Mouse (Mus musculus): ENCODE results near the gene Ccl24.

Gene Ccl24

DNA sequence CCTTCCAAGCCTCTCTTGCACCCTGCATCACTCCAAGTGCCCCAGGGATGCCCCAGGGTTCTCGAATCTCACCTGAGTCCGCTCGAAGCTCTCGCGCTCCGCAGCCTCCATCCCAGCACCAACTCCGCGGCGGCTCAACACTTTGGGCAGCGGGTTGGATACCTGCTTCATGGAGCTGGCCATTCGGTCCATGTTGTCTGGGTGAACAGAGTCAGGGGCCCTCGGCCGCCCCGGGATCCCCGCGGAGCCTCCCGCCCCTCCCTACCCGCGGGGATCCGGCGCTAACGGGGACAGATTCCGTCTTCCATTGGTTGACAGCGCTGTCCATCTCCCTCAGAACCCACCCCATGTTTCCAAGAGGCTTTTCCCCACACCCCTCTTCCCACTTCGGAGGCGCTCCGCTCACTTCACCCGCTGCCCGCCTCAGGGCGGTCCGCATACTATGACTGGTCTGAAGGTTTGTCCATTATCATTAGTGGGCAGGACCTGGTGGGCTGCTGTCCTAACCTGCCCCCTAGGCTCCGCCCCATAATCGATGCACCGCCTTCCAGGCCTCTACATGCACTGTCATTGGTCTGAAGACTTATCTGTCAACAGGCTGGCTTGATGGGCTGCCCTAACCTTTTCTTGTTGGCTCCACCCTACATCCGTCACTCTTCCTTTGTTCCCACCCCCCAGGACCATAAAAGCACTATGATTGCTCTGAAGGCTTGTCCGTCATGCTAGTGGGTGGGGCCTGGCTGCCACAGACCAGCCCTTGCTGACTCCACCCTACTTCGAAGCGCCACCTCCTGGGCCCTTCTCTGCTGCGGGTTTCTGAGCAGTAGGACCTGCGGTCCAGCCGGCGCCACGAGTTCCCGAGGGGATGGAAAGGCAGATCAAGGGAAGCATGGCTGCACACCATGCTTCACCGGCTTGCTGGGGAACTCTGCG is 27.7 kb downstream of the Ccl24 start, which contains the start of gene Hip1:
Gene Hip1, minus strand, starts transcription at position 256 of the 933 bp plus-strand sequence.
- peak; percentile 96 to 99 for DNase-seq

GRCm38 (mm10) chr5:135544032-135544558 is 28.8 kb downstream of the Ccl24 start:
- DNase-seq: peak in 1 of 2 experiments; percentile 48

DNA sequence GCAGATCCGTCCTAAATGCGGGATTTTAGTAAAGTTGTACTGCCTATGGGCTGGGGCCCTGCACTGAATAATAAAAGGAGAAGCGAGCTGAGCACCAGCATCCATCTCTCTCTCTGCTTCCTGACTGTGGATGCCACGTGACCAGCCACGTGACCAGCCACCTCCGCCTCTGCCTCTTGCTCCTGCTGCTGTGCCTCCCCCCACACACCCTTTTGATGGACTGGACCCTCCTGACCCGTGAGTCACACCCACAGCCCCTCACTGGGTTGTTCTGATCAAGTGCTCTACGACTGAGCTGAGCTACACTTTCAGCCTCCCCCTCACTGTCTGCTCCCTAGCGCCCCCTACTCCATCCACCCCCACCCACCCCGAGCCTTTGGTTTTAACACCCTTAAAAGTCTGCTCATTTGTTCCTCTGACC is 35.0 kb downstream of the Ccl24 start:
- no peak for DNase-seq

GRCm38 (mm10) chr5:135537326-135537725 is 35.5 kb downstream of the Ccl24 start:
- peak; percentile 35 to 60 for DNase-seq

DNA sequence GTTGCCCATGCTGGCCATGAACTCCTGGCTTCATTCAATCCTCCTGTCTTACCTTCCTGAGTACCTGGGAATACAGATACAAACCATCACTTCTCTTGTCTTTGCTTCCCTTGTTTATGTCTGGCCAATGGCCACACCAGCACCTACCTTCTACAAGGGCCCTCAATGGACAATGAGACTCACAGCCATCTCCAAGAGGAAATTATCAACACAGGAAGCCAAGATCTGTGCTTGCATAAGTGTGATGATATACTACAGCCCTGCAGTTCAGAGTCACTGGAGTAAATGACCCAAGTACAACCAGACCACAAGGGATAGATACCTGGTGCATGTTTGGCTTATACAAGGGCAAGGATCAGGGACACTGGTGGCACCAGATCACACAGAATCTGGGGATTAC is 37.0 kb downstream of the Ccl24 start:
- DNase-seq: no peak

DNA sequence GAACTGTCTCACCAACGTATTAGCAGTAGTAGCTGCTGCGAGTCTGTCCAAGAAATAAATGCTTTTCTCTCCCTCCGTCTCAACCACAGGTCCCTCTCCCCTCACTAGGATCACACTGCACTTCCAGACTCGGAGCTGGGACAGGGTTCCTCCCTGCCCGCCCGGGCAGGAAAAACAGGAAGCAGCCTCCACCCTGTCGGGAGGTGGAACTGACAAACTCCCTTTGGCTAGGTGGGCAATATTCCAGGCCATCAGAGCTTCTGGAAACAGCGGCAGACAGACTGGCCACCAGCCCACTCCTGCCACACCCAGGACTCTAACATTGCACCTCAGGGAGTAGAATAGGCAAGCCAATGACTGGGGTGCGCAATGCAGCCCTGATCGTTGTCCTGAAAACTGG is 39.4 kb downstream of the Ccl24 start:
- peak; percentile 78 to 87 for DNase-seq

DNA sequence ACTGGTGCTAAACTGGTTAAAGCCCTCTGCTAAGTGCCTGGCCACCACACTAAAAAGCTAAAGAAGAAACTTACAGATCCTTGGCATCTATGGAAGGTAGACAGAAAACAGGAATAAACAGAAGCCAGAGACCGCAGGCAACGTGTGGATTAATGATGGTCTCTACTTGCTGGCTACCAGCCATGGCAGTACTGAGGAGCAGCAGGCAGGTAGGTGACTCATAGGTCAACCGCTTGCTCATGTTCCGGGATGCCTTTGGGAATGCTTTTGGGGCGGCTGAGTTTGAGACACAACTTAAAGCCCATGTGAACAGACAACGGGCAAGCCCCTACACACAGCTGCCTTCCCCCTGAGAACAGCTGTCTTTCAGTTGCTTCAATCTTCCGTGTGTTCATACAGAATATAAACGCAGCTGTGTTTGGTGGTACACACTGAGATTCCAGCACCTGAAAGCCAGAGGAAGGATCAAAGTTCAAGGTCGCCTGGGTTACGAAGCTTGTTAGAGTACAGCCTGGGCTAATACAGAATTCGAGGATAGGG is 41.5 kb downstream of the Ccl24 start:
- DNase-seq: no peak

- DNase-seq: no peak
These were observed 42.9 kb downstream of the Ccl24 start for GRCm38 (mm10) chr5:135529964-135530363.

GRCm38 (mm10) chr5:135529310-135529709 is 43.5 kb downstream of the Ccl24 start:
- no peak for DNase-seq

DNA sequence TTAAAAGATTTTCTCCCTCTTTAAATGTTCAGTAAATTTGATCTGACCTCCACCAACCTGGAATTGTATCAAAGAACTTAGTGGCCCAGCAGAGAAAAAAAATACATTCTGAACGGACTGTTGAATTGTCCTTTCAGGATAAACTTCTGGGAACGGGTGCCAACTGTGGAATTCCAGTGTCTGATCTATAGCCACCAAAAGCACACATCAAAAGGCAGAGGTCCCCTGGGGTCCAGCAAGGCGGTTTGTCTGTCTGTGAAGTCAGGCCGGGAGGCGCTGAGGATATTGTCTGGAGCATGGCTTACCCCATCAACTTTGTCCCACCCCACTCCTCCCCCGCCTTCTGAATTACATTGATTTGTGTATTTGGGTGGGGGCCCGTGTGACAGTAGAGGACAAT is 44.9 kb downstream of the Ccl24 start:
- no peak for DNase-seq

DNA sequence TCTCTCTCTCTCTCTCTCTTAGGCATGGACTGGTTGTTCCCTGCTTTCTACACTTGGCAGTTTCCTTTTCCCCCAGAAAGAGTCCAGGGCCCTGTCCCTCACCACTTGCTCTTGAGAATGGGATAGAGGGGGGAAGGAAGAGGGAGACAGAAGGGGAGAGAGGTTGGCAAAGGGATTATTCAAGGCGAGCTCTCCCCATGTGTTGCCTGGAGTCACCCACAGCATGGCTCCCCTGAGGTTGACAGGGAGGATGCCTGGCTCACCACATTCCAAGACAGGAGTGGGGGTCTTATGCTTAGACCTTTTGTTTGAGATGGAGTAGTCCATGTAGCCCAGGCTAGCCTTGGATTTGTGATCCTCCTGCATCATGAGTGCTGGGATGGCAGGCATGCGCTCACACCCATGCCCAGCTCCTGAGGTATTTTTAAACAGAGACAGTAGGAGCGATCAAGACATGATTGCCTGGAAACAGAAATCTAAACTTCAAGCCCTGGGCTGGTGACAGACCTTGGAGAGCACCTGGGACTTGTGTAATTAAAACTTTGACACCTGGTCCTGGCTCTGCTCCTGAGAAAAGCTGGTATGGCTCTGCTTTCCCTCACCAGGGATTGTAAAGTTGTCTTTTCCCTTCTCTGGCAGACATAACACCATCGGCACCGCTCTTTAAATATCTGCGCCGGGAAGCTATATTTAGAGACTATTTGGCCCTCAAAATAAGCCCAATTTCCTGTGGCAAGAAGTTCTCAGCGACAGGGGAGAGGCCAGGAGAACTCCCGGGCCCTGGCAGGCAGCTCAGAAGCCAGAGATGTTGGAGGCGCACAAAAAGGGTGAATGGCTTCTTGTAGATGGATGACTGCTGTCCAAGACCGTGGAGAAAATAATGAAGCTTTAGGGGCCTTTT is 47.9 kb downstream of the Ccl24 start:
- peak in 1 of 2 experiments; percentile 34 for DNase-seq

GRCm38 (mm10) chr5:135524087-135524486 is 48.8 kb downstream of the Ccl24 start:
- no peak for DNase-seq

DNA sequence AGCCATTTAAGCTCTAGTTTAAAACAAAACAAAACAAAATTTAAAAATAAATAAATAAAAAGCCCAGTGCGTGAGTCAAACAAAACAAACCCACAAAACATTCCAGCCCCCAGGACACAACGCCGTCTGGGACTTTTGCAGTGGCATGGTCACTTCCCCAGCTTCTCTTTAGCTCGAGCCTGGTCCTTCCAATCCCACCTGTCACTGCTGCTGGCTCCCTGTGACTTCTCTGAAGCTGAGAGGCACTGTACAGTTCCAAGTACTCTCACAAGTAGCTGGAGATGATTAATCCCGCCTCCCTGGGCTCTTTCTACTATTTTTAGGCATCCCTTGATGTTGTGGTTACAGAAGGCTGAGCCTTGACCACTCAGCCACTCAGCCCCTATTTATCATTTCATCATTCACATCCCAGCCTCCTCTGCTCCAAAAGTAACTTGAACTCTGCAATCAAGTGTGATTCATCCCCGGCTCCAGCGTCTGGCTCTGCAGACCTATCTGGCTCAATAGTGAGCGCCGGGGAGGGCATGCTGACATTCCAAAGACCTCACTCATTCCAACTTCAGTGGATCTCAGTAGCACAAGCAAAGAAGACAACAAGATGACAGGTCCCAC is 50.6 kb downstream of the Ccl24 start:
- DNase-seq: no peak

Data from kidney, postnatal 36 days (tissue).